Mouse (Mus musculus) liver, postnatal 0 days (tissue): Measurements from ENCODE around the gene Srp68.

ENCODE experiments used
- CTCF ChIP-seq: sonication (generic); IDR thresholded peaks from 2 replicates; pipeline ENCODE4 v1.5.1; 2016; ENCODE audit warnings: antibody characterized with exemption, low read depth
- EP300 ChIP-seq: IDR thresholded peaks from 2 replicates; pipeline ENCODE4 v1.6.1; 2016; ENCODE audit warnings: antibody characterized with exemption, low read depth, mild to moderate bottlenecking

DNA sequence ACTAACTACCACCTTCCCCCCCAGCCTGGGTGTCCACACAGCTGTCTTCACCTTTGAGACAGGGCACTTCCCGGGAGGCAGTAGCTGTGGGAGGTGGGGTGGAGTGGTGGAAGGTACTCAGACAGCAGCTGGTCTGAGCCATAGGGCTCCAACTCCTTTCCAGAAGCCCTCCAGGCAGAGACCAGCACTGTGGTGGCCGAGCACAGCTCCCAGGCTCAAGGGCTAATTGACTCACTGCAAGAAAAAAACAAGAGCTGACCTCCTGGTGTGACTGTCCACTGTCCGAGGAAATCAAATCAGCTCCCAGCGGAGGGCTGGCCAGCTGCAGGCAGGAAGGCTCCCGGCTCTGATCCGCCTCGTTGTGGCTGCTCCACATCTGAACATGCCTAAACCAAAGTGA lies 34.2 kb downstream of the Srp68 start:
- TF ChIP-seq CTCF, result no peak
- TF ChIP-seq EP300, result no peak
